Mouse (Mus musculus): Measurements from ENCODE around the gene H2-DMb1. TPM values are rescaled to one million over a fixed set of nuclear protein-coding genes. Genes with fewer than 3 reads are reported as not detected.
A peak's percentile ranks its signal among the peaks of the same experiment; 100 is the strongest.
"Not testable (repeated sequence)": the region's sequence is repeated elsewhere in the genome, so short reads cannot be mapped to it uniquely, and the experiment has no call there.

H2-DMb1 gene
- polyA plus RNA-seq, 1 experiment from 2014 or later: 0.43 TPM

DNA sequence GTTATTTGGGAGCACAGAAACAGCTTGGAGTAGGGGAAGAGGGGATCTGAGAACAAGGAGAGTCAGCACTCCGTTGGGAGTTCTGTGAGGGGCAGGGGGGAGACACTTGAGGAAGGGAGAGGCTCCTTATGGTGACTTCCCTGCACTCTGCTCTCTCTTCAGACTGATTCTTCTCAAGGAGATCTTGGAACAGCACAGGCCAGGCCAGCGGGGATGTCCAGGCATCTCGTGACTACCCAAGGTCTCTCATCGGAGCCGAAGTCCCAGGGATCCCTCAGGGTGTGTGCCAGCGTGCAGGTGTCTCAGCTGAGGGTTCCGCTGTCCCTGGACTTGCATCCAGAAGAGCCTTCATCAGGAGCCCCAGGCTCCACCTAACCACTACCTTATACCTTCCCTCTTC lies 14.2 kb upstream of the H2-DMb1 start:
- H3K27me3 ChIP-seq (ENCODE audit: control insufficient read depth, insufficient read depth, low read length): peaks cover 21% of the 10 kb centered on the region
- no peak overlapping the region for H3K4me3 ChIP-seq (ENCODE audit: low read depth, low read length)

DNA sequence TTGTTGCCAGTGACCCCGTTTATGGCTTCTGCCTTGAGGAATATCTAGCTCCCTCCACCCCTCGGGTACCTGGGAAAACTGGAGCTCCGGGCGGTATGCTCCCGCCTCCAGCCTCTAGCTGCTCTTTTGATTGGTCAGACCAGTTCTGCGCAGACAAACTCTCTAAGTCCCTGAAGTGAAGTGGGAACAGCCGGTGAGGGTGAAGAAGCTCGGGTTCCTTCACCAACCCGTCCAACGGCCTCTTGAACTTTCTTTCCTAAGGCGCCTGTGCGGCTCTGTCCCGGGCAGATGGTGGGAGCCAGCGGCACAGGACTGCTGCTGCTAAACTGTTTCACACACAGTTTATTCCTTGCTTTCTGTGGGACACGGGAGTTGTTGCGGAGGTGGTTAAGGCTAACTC lies 13.5 kb upstream of the H2-DMb1 start:
- Histone ChIP-seq H3K27me3 (ENCODE audit: control insufficient read depth, insufficient read depth, low read length) (peaks cover 21% of the 10 kb centered on the region), H3K9ac (replicated peaks; ENCODE audit: low read depth, low read length) (no peak overlapping the region; the same call in 1 of the 2 replicates), H3K27ac (ENCODE audit: low read depth, low read length) (no peak overlapping the region), H3K9me3 (ENCODE audit: control insufficient read depth, low read length) (no peaks in the 10 kb centered on the region), H3K4me2 (ENCODE audit: low read depth, low read length) (peak overlapping the region; percentile 40), H3K4me3 (ENCODE audit: low read depth, low read length) (peak overlapping the region; percentile 18), H3K36me3 (ENCODE audit: control insufficient read depth, insufficient read depth, low read length) (no peaks in the 10 kb centered on the region), H3K4me1 (ENCODE audit: control insufficient read depth, insufficient read depth, low read length) (0 out of 2 replicates have a peak, but pooled peaks cover 3% of the 10 kb centered on the region)
- WGBS: 1% methylated on average over 16 of the region's 16 CpGs
- no peak for ATAC-seq (ENCODE audit: low read depth)

More for the DNA sequence above, 14.2 kb upstream of the H2-DMb1 start:
- ATAC-seq (ENCODE audit: low read depth): no peak
- H3K36me3 ChIP-seq (ENCODE audit: control insufficient read depth, insufficient read depth, low read length): no peaks in the 10 kb centered on the region
- WGBS: 80% methylated on average over 7 of the region's 7 CpGs
- no peak overlapping the region for H3K4me2 ChIP-seq (ENCODE audit: low read depth, low read length)
- 0 out of 2 replicates have a peak, but pooled peaks cover 3% of the 10 kb centered on the region for H3K4me1 ChIP-seq (ENCODE audit: control insufficient read depth, insufficient read depth, low read length)
- no peak overlapping the region for H3K9ac ChIP-seq (replicated peaks; ENCODE audit: low read depth, low read length)
- H3K9me3 ChIP-seq (ENCODE audit: control insufficient read depth, low read length): no peaks in the 10 kb centered on the region
- no peak overlapping the region for H3K27ac ChIP-seq (ENCODE audit: low read depth, low read length)

DNA sequence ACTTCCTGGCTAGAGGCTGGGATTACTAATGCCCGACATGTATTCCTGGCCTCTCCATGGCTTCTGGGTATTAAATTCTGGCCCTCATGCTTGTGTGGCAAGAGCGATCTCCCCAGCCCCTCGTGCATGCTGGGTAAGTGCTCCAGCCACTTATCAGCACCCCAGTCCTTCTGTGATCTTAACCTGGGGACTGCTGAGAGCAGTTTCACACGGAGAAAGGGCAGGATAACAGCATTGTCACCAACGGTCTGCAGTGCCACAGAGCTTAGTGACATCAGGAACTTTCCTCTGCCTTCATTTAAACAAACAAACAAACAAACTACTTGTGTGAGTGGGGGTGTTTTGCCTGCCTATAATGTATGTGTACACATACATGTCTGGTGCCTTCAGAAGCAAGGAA lies 12.6 kb upstream of the H2-DMb1 start:
- Histone ChIP-seq H3K4me1 (ENCODE audit: control insufficient read depth, insufficient read depth, low read length) (0 out of 2 replicates have a peak, but pooled peaks cover 3% of the 10 kb centered on the region), H3K4me2 (ENCODE audit: low read depth, low read length) (no peak overlapping the region), H3K36me3 (ENCODE audit: control insufficient read depth, insufficient read depth, low read length) (no peaks in the 10 kb centered on the region), H3K27ac (ENCODE audit: low read depth, low read length) (no peak overlapping the region), H3K9me3 (ENCODE audit: control insufficient read depth, low read length) (no peaks in the 10 kb centered on the region), H3K27me3 (ENCODE audit: control insufficient read depth, insufficient read depth, low read length) (peaks cover 21% of the 10 kb centered on the region), H3K4me3 (ENCODE audit: low read depth, low read length) (no peak overlapping the region), H3K9ac (replicated peaks; ENCODE audit: low read depth, low read length) (no peak overlapping the region)
- ATAC-seq (ENCODE audit: low read depth): no peak
- 12% methylated on average over 5 of the region's 5 CpGs for WGBS

DNA sequence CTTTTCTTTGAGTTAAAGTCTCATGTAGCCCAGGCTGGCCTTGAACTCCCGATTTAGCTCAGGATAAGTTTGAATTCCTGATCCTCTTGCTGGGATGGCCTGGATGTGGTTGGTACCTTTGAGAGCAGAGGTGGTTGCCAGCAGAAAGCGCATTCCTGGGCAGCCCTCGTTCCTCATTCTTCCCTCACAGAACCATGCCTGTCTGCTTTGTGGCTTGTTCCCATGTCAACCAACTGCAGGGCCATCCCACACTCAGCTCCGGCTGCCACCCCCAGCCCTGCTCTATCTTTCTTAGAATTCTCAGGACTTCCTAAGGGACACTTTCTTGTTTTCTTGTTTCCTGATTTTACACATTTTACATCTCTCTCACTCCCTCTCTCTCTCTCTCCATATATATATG lies 11.4 kb upstream of the H2-DMb1 start:
- 51% methylated on average over 4 of the region's 4 CpGs for WGBS
- H3K27me3 ChIP-seq (ENCODE audit: control insufficient read depth, insufficient read depth, low read length): peaks cover 21% of the 10 kb centered on the region

DNA sequence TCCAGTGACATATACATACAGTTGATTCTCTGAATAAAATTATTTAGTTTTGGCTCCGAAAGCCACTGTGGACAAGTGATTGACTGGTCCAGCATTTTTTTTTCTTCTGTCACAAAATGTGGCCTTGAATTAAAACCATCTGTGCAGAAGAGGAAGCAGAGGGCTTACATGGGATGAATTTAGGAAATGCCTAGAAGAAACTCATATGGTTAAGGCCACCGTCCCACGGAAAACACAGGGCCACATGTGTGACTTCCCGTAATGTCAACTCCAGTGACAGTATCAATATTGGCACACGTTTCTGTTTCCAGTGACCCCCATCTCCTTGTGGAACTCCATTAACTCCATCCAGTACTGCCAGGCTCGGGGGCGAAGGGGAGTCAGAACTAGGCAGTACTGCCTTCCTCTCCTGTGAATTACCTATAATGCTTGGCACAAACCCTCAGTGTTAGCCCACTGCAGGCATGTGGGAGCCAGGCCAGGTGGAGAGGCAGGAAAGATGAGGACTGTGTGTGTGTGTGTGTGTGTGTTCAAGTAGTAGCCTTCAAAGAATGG lies 10.3 kb upstream of the H2-DMb1 start:
- no peak for ATAC-seq (ENCODE audit: low read depth)
- Histone ChIP-seq H3K4me3 (ENCODE audit: low read depth, low read length) (no peak overlapping the region), H3K4me2 (ENCODE audit: low read depth, low read length) (no peak overlapping the region), H3K27ac (ENCODE audit: low read depth, low read length) (no peak overlapping the region), H3K36me3 (ENCODE audit: control insufficient read depth, insufficient read depth, low read length) (no peaks in the 10 kb centered on the region), H3K27me3 (ENCODE audit: control insufficient read depth, insufficient read depth, low read length) (peaks cover 21% of the 10 kb centered on the region), H3K4me1 (ENCODE audit: control insufficient read depth, insufficient read depth, low read length) (0 out of 2 replicates have a peak, but pooled peaks cover 3% of the 10 kb centered on the region), H3K9me3 (ENCODE audit: control insufficient read depth, low read length) (no peaks in the 10 kb centered on the region), H3K9ac (replicated peaks; ENCODE audit: low read depth, low read length) (no peak overlapping the region)
- WGBS: 82% methylated on average over 7 of the region's 7 CpGs

More for the DNA sequence above, 11.4 kb upstream of the H2-DMb1 start:
- no peak for ATAC-seq (ENCODE audit: low read depth)
- Histone ChIP-seq H3K4me2 (ENCODE audit: low read depth, low read length) (no peak overlapping the region), H3K4me3 (ENCODE audit: low read depth, low read length) (no peak overlapping the region), H3K36me3 (ENCODE audit: control insufficient read depth, insufficient read depth, low read length) (no peaks in the 10 kb centered on the region), H3K27ac (ENCODE audit: low read depth, low read length) (no peak overlapping the region), H3K4me1 (ENCODE audit: control insufficient read depth, insufficient read depth, low read length) (0 out of 2 replicates have a peak, but pooled peaks cover 3% of the 10 kb centered on the region), H3K9me3 (ENCODE audit: control insufficient read depth, low read length) (no peaks in the 10 kb centered on the region), H3K9ac (replicated peaks; ENCODE audit: low read depth, low read length) (no peak overlapping the region)

DNA sequence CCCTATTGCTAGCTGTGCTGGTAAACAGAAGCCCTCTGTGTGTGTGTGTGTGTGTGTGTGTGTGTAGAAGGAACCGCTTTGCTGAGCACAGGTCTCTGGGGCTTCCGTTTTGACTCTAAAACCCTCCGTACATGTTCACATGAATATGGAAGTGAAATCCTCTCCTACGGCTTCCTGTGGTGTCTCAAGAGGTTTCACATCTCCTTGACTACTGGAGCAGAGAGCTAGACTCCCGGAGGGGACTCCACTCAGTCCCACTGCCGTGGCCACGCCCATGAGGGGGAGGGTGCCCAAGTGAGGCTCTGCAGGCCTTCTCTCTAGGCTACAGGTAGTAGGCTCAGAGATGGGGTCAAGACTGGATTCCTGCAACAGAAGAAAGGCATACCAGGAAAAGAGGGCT lies 9.8 kb upstream of the H2-DMb1 start, which contains the start of gene H2-DMb2:
TSS of gene H2-DMb2 (plus strand) at position 275 of the 400 bp plus-strand sequence.
- WGBS: 39% methylated on average over 7 of the region's 7 CpGs
- Histone ChIP-seq H3K4me3 (ENCODE audit: low read depth, low read length) (no peak within 1 kb of the TSS), H3K9ac (replicated peaks; ENCODE audit: low read depth, low read length) (no peak within 1 kb of the TSS), H3K4me2 (ENCODE audit: low read depth, low read length) (no peak within 1 kb of the TSS), H3K27me3 (ENCODE audit: control insufficient read depth, insufficient read depth, low read length) (peaks cover 21% of the 10 kb centered on the region), H3K4me1 (ENCODE audit: control insufficient read depth, insufficient read depth, low read length) (0 out of 2 replicates have a peak, but pooled peaks cover 3% of the 10 kb centered on the region), H3K9me3 (ENCODE audit: control insufficient read depth, low read length) (no peaks in the 10 kb centered on the region), H3K27ac (ENCODE audit: low read depth, low read length) (no peak within 1 kb of the TSS), H3K36me3 (ENCODE audit: control insufficient read depth, insufficient read depth, low read length) (no peaks in the 10 kb centered on the region)
- ATAC-seq (ENCODE audit: low read depth): no peak

DNA sequence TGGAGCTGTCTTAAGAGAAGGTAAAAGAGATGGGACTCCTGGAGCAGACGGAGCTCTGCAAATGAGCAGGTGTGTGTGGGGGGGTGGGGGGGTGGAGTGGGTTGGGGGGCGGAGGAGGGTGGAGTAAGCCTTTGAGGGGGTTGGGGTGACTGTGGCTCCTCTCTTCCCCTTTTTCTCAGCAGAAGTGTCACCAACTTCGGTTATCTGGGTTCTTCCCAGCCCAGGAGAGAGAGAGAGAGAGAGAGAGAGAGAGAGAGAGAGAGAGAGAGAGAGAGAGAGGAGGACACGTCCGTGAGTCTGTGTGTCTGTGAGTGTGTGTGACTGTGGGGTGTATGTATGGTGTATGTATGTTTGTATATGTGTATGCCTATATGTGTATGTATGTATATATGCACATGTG lies 9.4 kb upstream of the H2-DMb1 start:
- H3K4me3 ChIP-seq (ENCODE audit: low read depth, low read length): no peak overlapping the region
- H3K9ac ChIP-seq (replicated peaks; ENCODE audit: low read depth, low read length): no peak overlapping the region
- H3K36me3 ChIP-seq (ENCODE audit: control insufficient read depth, insufficient read depth, low read length): no peaks in the 10 kb centered on the region
- no peak overlapping the region for H3K4me2 ChIP-seq (ENCODE audit: low read depth, low read length)
- 70% methylated on average over 3 of the region's 5 CpGs for WGBS
- no peak overlapping the region for H3K27ac ChIP-seq (ENCODE audit: low read depth, low read length)
- H3K27me3 ChIP-seq (ENCODE audit: control insufficient read depth, insufficient read depth, low read length): peaks cover 18% of the 10 kb centered on the region
- 0 out of 2 replicates have a peak, but pooled peaks cover 3% of the 10 kb centered on the region for H3K4me1 ChIP-seq (ENCODE audit: control insufficient read depth, insufficient read depth, low read length)
- no peak for ATAC-seq (ENCODE audit: low read depth)
- no peaks in the 10 kb centered on the region for H3K9me3 ChIP-seq (ENCODE audit: control insufficient read depth, low read length)

DNA sequence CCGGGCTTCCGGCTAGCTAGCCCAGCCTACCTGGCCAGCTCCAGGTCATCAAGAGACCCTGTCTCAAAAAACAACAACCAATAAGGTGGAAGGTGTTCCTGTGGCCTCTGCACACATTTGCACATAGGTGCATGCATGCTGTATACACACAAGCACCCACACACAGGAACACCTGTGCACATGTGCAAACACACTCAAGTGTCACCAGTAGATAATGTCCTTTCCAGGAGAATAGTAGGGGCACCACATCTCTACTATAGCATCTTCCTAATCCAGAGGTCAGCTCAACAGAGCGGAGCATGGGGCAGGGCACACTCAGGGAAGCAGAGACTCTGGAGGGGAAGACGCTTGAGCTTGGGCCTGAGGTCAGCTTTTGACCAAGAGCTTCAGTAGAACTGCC lies 8.7 kb upstream of the H2-DMb1 start:
- not testable (repeated sequence) for H3K9me3 ChIP-seq (ENCODE audit: control insufficient read depth, low read length); H3K4me2 ChIP-seq (ENCODE audit: low read depth, low read length); H3K4me3 ChIP-seq (ENCODE audit: low read depth, low read length); H3K27ac ChIP-seq (ENCODE audit: low read depth, low read length); ATAC-seq (ENCODE audit: low read depth); H3K36me3 ChIP-seq (ENCODE audit: control insufficient read depth, insufficient read depth, low read length); H3K4me1 ChIP-seq (ENCODE audit: control insufficient read depth, insufficient read depth, low read length); H3K9ac ChIP-seq (replicated peaks; ENCODE audit: low read depth, low read length)
- 88% methylated on average over 4 of the region's 4 CpGs for WGBS
- peaks cover 10% of the 10 kb centered on the region for H3K27me3 ChIP-seq (ENCODE audit: control insufficient read depth, insufficient read depth, low read length)

DNA sequence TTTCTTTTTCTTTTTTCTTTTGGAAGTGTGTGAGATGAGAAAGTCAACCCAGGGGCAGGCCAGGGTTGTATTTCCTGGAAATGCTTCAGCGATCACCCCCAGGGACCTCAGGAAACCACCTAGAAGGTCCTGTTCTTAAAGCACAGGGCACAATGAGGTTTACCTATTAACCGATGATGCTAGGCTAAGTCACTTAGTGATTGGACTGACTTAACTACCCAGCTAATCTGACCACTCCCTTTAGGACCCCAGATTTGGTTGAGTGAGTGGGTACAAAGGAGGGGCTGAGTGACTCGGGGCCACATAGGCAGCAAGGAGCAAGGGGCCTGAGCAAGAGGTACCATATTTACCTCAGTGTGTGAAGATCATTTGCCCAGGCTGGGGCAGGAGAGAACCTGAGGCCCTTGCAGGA lies 7.9 kb upstream of the H2-DMb1 start:
- H3K27ac ChIP-seq (ENCODE audit: low read depth, low read length): no peak overlapping the region
- no peaks in the 10 kb centered on the region for H3K4me1 ChIP-seq (ENCODE audit: control insufficient read depth, insufficient read depth, low read length)
- no peaks in the 10 kb centered on the region for H3K36me3 ChIP-seq (ENCODE audit: control insufficient read depth, insufficient read depth, low read length)
- WGBS: 73% methylated on average over 3 of the region's 3 CpGs
- H3K9me3 ChIP-seq (ENCODE audit: control insufficient read depth, low read length): no peaks in the 10 kb centered on the region
- peaks cover 5% of the 10 kb centered on the region; the same call in 1 of the 2 replicates for H3K27me3 ChIP-seq (ENCODE audit: control insufficient read depth, insufficient read depth, low read length)
- ATAC-seq (ENCODE audit: low read depth): no peak
- no peak overlapping the region for H3K4me3 ChIP-seq (ENCODE audit: low read depth, low read length)
- H3K4me2 ChIP-seq (ENCODE audit: low read depth, low read length): no peak overlapping the region
- no peak overlapping the region for H3K9ac ChIP-seq (replicated peaks; ENCODE audit: low read depth, low read length)

Data from neural tube, embryonic 14.5 days (tissue).